ENCODE assay signal across 15 mouse cellular contexts in the genomic region with DNA sequence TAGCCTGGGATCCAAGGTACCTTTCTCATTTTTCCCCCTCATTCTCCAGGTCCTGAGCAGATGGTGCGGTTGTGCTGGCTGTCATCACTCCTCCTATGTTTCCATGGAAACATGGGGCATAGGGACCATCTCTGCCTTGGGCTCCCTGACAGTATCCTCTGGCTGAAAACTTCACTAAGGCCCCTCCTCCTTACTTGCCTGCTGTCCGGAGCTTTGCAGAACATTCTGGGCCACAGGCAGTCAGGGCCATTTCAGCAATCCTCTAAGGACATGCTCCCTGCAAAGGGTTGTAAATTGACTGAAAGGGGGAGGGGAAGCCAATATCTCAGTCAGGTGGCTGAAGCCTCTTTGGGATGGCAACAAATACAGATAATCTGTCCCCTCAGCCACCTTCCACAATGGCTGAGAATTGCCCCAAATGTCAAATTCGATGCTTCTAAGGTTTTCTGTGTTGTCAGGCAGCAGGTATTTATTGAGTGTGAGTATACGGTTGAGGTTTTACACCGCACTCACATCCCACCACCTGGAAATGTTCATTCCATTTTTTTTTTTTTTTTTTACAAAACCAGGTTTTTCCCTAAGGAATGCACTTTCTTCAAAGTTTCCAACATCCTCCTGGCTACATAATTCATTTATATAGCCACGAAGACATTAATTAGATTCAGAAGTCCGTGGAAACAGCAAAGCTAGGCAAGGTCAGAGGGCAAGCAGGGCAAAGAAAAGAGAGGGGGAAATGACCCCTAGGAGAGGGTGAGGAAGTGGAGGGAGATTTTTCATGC. TPM values are rescaled to one million over a fixed set of nuclear protein-coding genes. Genes with fewer than 3 reads are reported as not detected.
DNase-seq lines count a peak whose midpoint lies in the region; ATAC-seq and TF ChIP-seq lines count a peak whose summit lies in the region.
"Had no signal": no experiment of that assay in that cellular context is flagged by ENCODE, and none has a peak within 500 bp of the region (broad histone marks: within the 10 kb centered on the region; RNA-seq: fewer than 3 reads in every experiment).

No protein-coding gene starts in this region.

- no peaks in the 10 kb centered on the region for H3K36me3 ChIP-seq in forebrain, embryonic 10.5 days (replicated peaks)
- H3K36me3 ChIP-seq in forebrain, embryonic 11.5 days (ENCODE audit: control insufficient read depth, insufficient read depth, low read length) = no peaks in the 10 kb centered on the region
- no peaks in the 10 kb centered on the region for H3K36me3 ChIP-seq in hindbrain, postnatal 0 days (ENCODE audit: insufficient read depth, low read length)
- H3K36me3 ChIP-seq: embryonic facial prominence, embryonic 13.5 days; liver, embryonic 15.5 days had no signal

- DNase-seq in forebrain, embryonic 10.5 days (ENCODE audit: extremely low spot score, low spot score) = no peak
- no peak for DNase-seq in forebrain, embryonic 11.5 days (ENCODE audit: low spot score)
- DNase-seq in right cerebral cortex, postnatal 25 days = peak; percentile 14
- no peak for DNase-seq in right cerebral cortex, postnatal 14 days
- peak; percentile 59 for DNase-seq in hindbrain, postnatal 0 days (ENCODE audit: low spot score)
- DNase-seq in thymus, postnatal 36 days = no peak
- DNase-seq in layer of hippocampus, adult 11-12 months (ENCODE audit: low spot score) = no peak
- no peak for DNase-seq in kidney, postnatal 14 days
- DNase-seq: adrenal gland, postnatal 36 days; cerebellum, adult 2 months; gastrocnemius, postnatal 36 days; lung, postnatal 36 days had no signal

- H3K4me1 ChIP-seq in forebrain, embryonic 10.5 days = peaks cover 50% of the 10 kb centered on the region
- H3K4me1 ChIP-seq in forebrain, embryonic 11.5 days (replicated peaks; ENCODE audit: control insufficient read depth, insufficient read depth, low read length) = peaks cover 15% of the 10 kb centered on the region; the same call in 1 of the 2 replicates
- H3K4me1 ChIP-seq in hindbrain, postnatal 0 days (ENCODE audit: insufficient read depth, low read length) = peaks cover 9% of the 10 kb centered on the region; the same call in 1 of the 2 replicates

- no peaks in the 10 kb centered on the region for H3K9me3 ChIP-seq in forebrain, embryonic 10.5 days
- H3K9me3 ChIP-seq in forebrain, embryonic 11.5 days (ENCODE audit: control insufficient read depth, low read length) = no peaks in the 10 kb centered on the region
- H3K9me3 ChIP-seq in hindbrain, postnatal 0 days (ENCODE audit: low read length) = no peaks in the 10 kb centered on the region
- H3K9me3 ChIP-seq: embryonic facial prominence, embryonic 13.5 days; liver, embryonic 15.5 days had no signal

- peaks cover 45% of the 10 kb centered on the region for H3K27me3 ChIP-seq in forebrain, embryonic 10.5 days (ENCODE audit: poor library complexity, severe bottlenecking)
- H3K27me3 ChIP-seq in forebrain, embryonic 11.5 days (ENCODE audit: control insufficient read depth, insufficient read depth, low read length) = no peaks in the 10 kb centered on the region
- no peaks in the 10 kb centered on the region for H3K27me3 ChIP-seq in hindbrain, postnatal 0 days (ENCODE audit: insufficient read depth, low read length)

- H3K27ac ChIP-seq in forebrain, embryonic 10.5 days = 0 out of 2 replicates have a peak overlapping the region, but pooled peaks have one; percentile 30
- H3K27ac ChIP-seq in forebrain, embryonic 11.5 days (ENCODE audit: low read depth, low read length) = no peak overlapping the region
- H3K27ac ChIP-seq in hindbrain, postnatal 0 days = no peak overlapping the region
- H3K27ac ChIP-seq: embryonic facial prominence, embryonic 13.5 days; liver, embryonic 15.5 days had no signal

- no peak for TF ChIP-seq CTCF in hindbrain, postnatal 0 days (IDR thresholded peaks at IDR 0.05; ENCODE audit: low read depth)

- H3K4me2 ChIP-seq in forebrain, embryonic 11.5 days (ENCODE audit: low read depth, low read length, severe bottlenecking) = no peak overlapping the region
- no peak overlapping the region for H3K4me2 ChIP-seq in hindbrain, postnatal 0 days (ENCODE audit: low read depth, low read length)
- H3K4me2 ChIP-seq: embryonic facial prominence, embryonic 13.5 days; liver, embryonic 15.5 days had no signal

- H3K4me3 ChIP-seq in forebrain, embryonic 10.5 days = no peak overlapping the region
- no peak overlapping the region for H3K4me3 ChIP-seq in forebrain, embryonic 11.5 days (ENCODE audit: low read depth, low read length)
- H3K4me3 ChIP-seq in hindbrain, postnatal 0 days (ENCODE audit: low read length) = no peak overlapping the region
- H3K4me3 ChIP-seq: embryonic facial prominence, embryonic 13.5 days; liver, embryonic 15.5 days had no signal

- no peak for ATAC-seq in forebrain, embryonic 11.5 days (replicated peaks; ENCODE audit: low FRiP score)
- no peak for ATAC-seq in hindbrain, postnatal 0 days
- ATAC-seq: intestine, postnatal 0 days had no signal

- WGBS in forebrain, embryonic 10.5 days = 33% methylated on average over 7 of the region's 7 CpGs
- WGBS in forebrain, embryonic 11.5 days = 33% methylated on average over 7 of the region's 7 CpGs
- 31% methylated on average over 7 of the region's 7 CpGs for WGBS in hindbrain, postnatal 0 days

- no peak overlapping the region for H3K9ac ChIP-seq in forebrain, embryonic 11.5 days (ENCODE audit: low read length)
- H3K9ac ChIP-seq in hindbrain, postnatal 0 days (replicated peaks; ENCODE audit: low read length) = no peak overlapping the region
- H3K9ac ChIP-seq: embryonic facial prominence, embryonic 13.5 days; liver, embryonic 15.5 days had no signal

RNA-seq across cellular contexts. Expression of gene Aff3, which starts 33.1 kb away (rescaled TPM):
- polyA plus RNA-seq in forebrain, embryonic 10.5 days (2016; fragmentation: Nextera tagmentation; extraction: Ambion mirVana) = 3.4 and 3.5 TPM in 2 replicates
- polyA plus RNA-seq in forebrain, embryonic 11.5 days (2014; fragmentation: Nextera tagmentation; extraction: Ambion mirVana) = 20.9 and 22.8 TPM in 2 replicates
- 55.6 and 89.0 TPM in 2 replicates for total RNA-seq in hindbrain, postnatal 0 days (2014; rRNA removed)
- polyA plus RNA-seq in hindbrain, postnatal 0 days (2015; fragmentation: Nextera tagmentation; extraction: Ambion mirVana) = 22.0 and 23.1 TPM in 2 replicates

Comparison
In these comparisons a context has a peak if more than half of its experiments do, and no peak if none do; other contexts are left out.
1. DNase-seq: peak in right cerebral cortex, postnatal 25 days (single experiment) and hindbrain, postnatal 0 days (single experiment); none in forebrain, embryonic 10.5 days (single experiment), forebrain, embryonic 11.5 days (single experiment), right cerebral cortex, postnatal 14 days (single experiment), thymus, postnatal 36 days (0 of 2), layer of hippocampus, adult 11-12 months (single experiment) and kidney, postnatal 14 days (single experiment).